Mouse (Mus musculus) bone marrow macrophage, adult 2 months (primary cell): ENCODE data around the gene Lrrc47.

Experiments used
- CTCF ChIP-seq: IDR thresholded peaks from 2 replicates; pipeline ENCODE4 v1.5.1; 2012; ENCODE audit warnings: low read depth, mild to moderate bottlenecking, low read length, moderate library complexity
- POLR2A ChIP-seq: IDR thresholded peaks from 2 replicates; pipeline ENCODE4 v1.6.1; 2012; ENCODE audit warnings: mild to moderate bottlenecking, low read depth, low read length, borderline replicate concordance

GRCm38 (mm10) chr4:154022407-154022806 lies 10.9 kb downstream of the Lrrc47 start:
- TF ChIP-seq CTCF (no peak), POLR2A (no peak)
